In the genomic region with DNA sequence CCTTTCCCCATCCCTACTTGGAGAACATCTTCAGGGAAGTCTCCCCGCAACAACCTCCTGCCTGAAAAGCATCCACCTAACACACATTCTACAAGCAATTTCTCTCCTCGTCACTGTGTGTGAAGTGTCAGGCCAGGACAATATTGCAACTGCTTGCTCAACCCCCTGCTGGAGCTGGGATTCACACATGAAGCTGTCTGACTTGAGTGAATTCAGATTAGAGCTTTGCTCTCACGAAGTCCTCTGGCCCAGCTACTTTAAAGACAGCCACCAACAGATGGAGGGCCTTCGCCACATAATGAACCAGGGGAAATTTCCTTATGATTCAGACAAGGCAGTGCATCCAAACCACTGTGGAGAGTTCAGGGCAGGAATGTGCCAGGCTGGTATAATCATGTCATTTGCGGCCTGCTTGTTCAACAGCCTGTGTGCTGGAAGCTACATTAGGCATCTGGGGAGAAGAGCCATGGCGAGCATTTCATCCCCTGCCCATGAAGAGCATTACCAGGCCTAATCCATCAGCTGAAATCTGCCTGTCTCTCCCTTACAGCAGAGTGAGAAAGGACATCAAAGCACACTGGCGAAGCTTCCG, we compare ENCODE assay signal across 20 mouse cellular contexts.
DNase-seq lines count a peak whose midpoint lies in the region; ATAC-seq lines count a peak whose summit lies in the region.
"Had no signal": no experiment of that assay in that cellular context is flagged by ENCODE, and none has a peak within 500 bp of the region (broad histone marks: within the 10 kb centered on the region; RNA-seq: fewer than 3 reads in every experiment).

No protein-coding gene starts in this region.

- peak; percentile 9 to 10 for DNase-seq in cerebellum, postnatal 14 days
- no peak for DNase-seq in cerebellum, adult 11 months
- no peak for DNase-seq in hindbrain, embryonic 10.5 days (ENCODE audit: low spot score)
- no peak for DNase-seq in hindbrain, embryonic 11.5 days (ENCODE audit: low spot score)
- no peak for DNase-seq in thymus, postnatal 36 days
- no peak for DNase-seq in gastrocnemius, adult 18-20 months (ENCODE audit: low spot score)
- DNase-seq: adrenal gland, postnatal 36 days; cerebellum, adult 9-10 months; heart, postnatal 36 days; layer of hippocampus, postnatal 36 days; liver, embryonic 13.5 days; thymus, adult 18-20 months had no signal

- H3K27me3 ChIP-seq in hindbrain, embryonic 10.5 days (ENCODE audit: insufficient read depth, poor library complexity, severe bottlenecking), result no peaks in the 10 kb centered on the region
- H3K27me3 ChIP-seq in hindbrain, embryonic 11.5 days (ENCODE audit: control insufficient read depth, insufficient read depth, low read length), result no peaks in the 10 kb centered on the region
- H3K27me3 ChIP-seq in hindbrain, embryonic 15.5 days, result no peaks in the 10 kb centered on the region
- H3K27me3 ChIP-seq in neural tube, embryonic 15.5 days (replicated peaks), result no peaks in the 10 kb centered on the region
- H3K27me3 ChIP-seq: embryonic facial prominence, embryonic 12.5 days; heart, embryonic 13.5 days; liver, embryonic 13.5 days; lung, embryonic 15.5 days; neural tube, embryonic 13.5 days had no signal

- 77% methylated on average over 8 of the region's 8 CpGs for WGBS in hindbrain, embryonic 10.5 days
- 70% methylated on average over 8 of the region's 8 CpGs for WGBS in hindbrain, embryonic 11.5 days
- 48% methylated on average over 8 of the region's 8 CpGs for WGBS in hindbrain, embryonic 15.5 days
- WGBS in neural tube, embryonic 15.5 days, result 56% methylated on average over 8 of the region's 8 CpGs

- H3K4me3 ChIP-seq in hindbrain, embryonic 10.5 days, result no peak overlapping the region
- no peak overlapping the region for H3K4me3 ChIP-seq in hindbrain, embryonic 11.5 days (ENCODE audit: low read depth, low read length)
- H3K4me3 ChIP-seq in hindbrain, embryonic 15.5 days, result no peak overlapping the region
- H3K4me3 ChIP-seq in neural tube, embryonic 15.5 days (replicated peaks), result no peak overlapping the region
- H3K4me3 ChIP-seq: embryonic facial prominence, embryonic 12.5 days; heart, embryonic 13.5 days; liver, embryonic 13.5 days; lung, embryonic 15.5 days; neural tube, embryonic 13.5 days had no signal

- no peak overlapping the region for H3K9ac ChIP-seq in hindbrain, embryonic 11.5 days (ENCODE audit: low read depth, low read length)
- no peak overlapping the region for H3K9ac ChIP-seq in hindbrain, embryonic 15.5 days
- no peak overlapping the region for H3K9ac ChIP-seq in neural tube, embryonic 15.5 days (replicated peaks)
- H3K9ac ChIP-seq: embryonic facial prominence, embryonic 12.5 days; heart, embryonic 13.5 days; liver, embryonic 13.5 days; lung, embryonic 15.5 days; neural tube, embryonic 13.5 days had no signal

- H3K36me3 ChIP-seq in hindbrain, embryonic 10.5 days, result no peaks in the 10 kb centered on the region
- H3K36me3 ChIP-seq in hindbrain, embryonic 11.5 days (ENCODE audit: control insufficient read depth, insufficient read depth, low read length), result no peaks in the 10 kb centered on the region
- no peaks in the 10 kb centered on the region for H3K36me3 ChIP-seq in hindbrain, embryonic 15.5 days
- H3K36me3 ChIP-seq in neural tube, embryonic 15.5 days, result no peaks in the 10 kb centered on the region
- H3K36me3 ChIP-seq: embryonic facial prominence, embryonic 12.5 days; heart, embryonic 13.5 days; liver, embryonic 13.5 days; lung, embryonic 15.5 days; neural tube, embryonic 13.5 days had no signal

- 0 out of 2 replicates have a peak overlapping the region, but pooled peaks have one; percentile 41 for H3K27ac ChIP-seq in hindbrain, embryonic 10.5 days
- H3K27ac ChIP-seq in hindbrain, embryonic 11.5 days (ENCODE audit: low read depth, low read length), result no peak overlapping the region
- H3K27ac ChIP-seq in hindbrain, embryonic 15.5 days (replicated peaks), result no peak overlapping the region; the same call in 1 of the 2 replicates
- H3K27ac ChIP-seq in neural tube, embryonic 15.5 days (replicated peaks), result no peak overlapping the region
- H3K27ac ChIP-seq: embryonic facial prominence, embryonic 12.5 days; heart, embryonic 13.5 days; kidney, postnatal 0 days; liver, embryonic 13.5 days; lung, embryonic 15.5 days; neural tube, embryonic 13.5 days had no signal

- H3K4me2 ChIP-seq in hindbrain, embryonic 11.5 days (replicated peaks; ENCODE audit: low read depth, low read length), result no peak overlapping the region
- H3K4me2 ChIP-seq in hindbrain, embryonic 15.5 days, result no peak overlapping the region
- H3K4me2 ChIP-seq in neural tube, embryonic 15.5 days, result no peak overlapping the region
- H3K4me2 ChIP-seq: embryonic facial prominence, embryonic 12.5 days; heart, embryonic 13.5 days; liver, embryonic 13.5 days; lung, embryonic 15.5 days; neural tube, embryonic 13.5 days had no signal

- no peak for ATAC-seq in hindbrain, embryonic 11.5 days (ENCODE audit: low FRiP score)
- peak; percentile 38; the same call in 1 of the 2 replicates for ATAC-seq in hindbrain, embryonic 15.5 days (ENCODE audit: low FRiP score, low read depth)
- ATAC-seq in neural tube, embryonic 15.5 days (ENCODE audit: low FRiP score), result peak; percentile 26; the same call in 1 of the 2 replicates
- ATAC-seq: intestine, postnatal 0 days had no signal

- H3K4me1 ChIP-seq in hindbrain, embryonic 10.5 days (replicated peaks), result peaks cover 20% of the 10 kb centered on the region
- H3K4me1 ChIP-seq in hindbrain, embryonic 11.5 days (replicated peaks; ENCODE audit: control insufficient read depth, insufficient read depth, low read length), result no peaks in the 10 kb centered on the region
- H3K4me1 ChIP-seq in hindbrain, embryonic 15.5 days (replicated peaks), result peaks cover 18% of the 10 kb centered on the region
- peaks cover 28% of the 10 kb centered on the region for H3K4me1 ChIP-seq in neural tube, embryonic 15.5 days
- H3K4me1 ChIP-seq: heart, embryonic 13.5 days; liver, embryonic 13.5 days; lung, embryonic 15.5 days had no signal

- H3K9me3 ChIP-seq in hindbrain, embryonic 10.5 days, result no peaks in the 10 kb centered on the region
- H3K9me3 ChIP-seq in hindbrain, embryonic 11.5 days (ENCODE audit: control insufficient read depth, low read length), result no peaks in the 10 kb centered on the region
- H3K9me3 ChIP-seq in hindbrain, embryonic 15.5 days, result no peaks in the 10 kb centered on the region
- H3K9me3 ChIP-seq in neural tube, embryonic 15.5 days (replicated peaks), result no peaks in the 10 kb centered on the region
- H3K9me3 ChIP-seq: embryonic facial prominence, embryonic 12.5 days; heart, embryonic 13.5 days; liver, embryonic 13.5 days; lung, embryonic 15.5 days; neural tube, embryonic 13.5 days had no signal

Comparison
In these comparisons a context has a peak if more than half of its experiments do, and no peak if none do; other contexts are left out.
1. DNase-seq: peak in cerebellum, postnatal 14 days (2 of 2); none in cerebellum, adult 11 months (single experiment), hindbrain, embryonic 10.5 days (single experiment), hindbrain, embryonic 11.5 days (single experiment), thymus, postnatal 36 days (0 of 2) and gastrocnemius, adult 18-20 months (single experiment).